Mouse (Mus musculus) megakaryocyte, adult 5-6 weeks (primary cell): ENCODE results near the gene Inf2. TPM values are rescaled to one million over a fixed set of nuclear protein-coding genes. Genes with fewer than 3 reads are reported as not detected.

Experiments
- ATAC-seq: 2 replicates; pipeline ENCODE4 v1.8.0; 2016; ENCODE audit warnings: mild to moderate bottlenecking, inconsistent platforms; ENCODE audit not compliant: poor library complexity, severe bottlenecking
- total RNA-seq, 2 experiments: library from RNA; stranded (forward) in 1 of 2; stranded (reverse) in 1 of 2; fragments of 153-499, 151-499 nt in 1 of 2; fragments of 221-1000, 200-1000 nt in 1 of 2; gene quantifications; 2 replicates each; pipeline versions ENCODE4 v1.2.3 to v1.2.4; 2015 to 2017

The Inf2 gene
- total RNA-seq, 2 experiments from 2014 or later = 9.9 to 28.0 TPM

- no peak for ATAC-seq
Observed at GRCm38 (mm10) chr12:112563011-112563410, 25.6 kb upstream of the Inf2 start.

- no peak for ATAC-seq
Observed at GRCm38 (mm10) chr12:112570160-112570559, 18.4 kb upstream of the Inf2 start.

DNA sequence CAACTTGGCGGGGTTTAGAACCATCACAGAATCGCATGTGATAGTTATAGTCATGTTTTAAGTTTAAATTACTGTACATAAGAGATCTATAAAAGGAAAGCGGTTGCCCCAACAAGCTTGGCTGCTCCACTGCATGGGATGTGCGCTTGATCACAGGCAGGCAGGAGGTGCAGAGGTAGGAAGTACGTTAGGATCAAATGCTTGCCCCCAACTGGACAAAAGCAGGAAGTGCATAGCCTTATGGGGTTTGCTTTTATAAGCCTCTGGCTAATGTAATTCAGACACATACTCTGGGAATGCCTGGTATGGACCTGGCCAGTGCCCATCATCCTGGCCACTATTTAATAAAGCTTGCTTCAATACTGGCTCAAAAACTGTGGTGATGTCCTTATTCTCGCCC, 17.5 kb upstream of the Inf2 start:
- ATAC-seq = no peak

- ATAC-seq = no peak
Observed at GRCm38 (mm10) chr12:112575274-112575986, 13.2 kb upstream of the Inf2 start.

GRCm38 (mm10) chr12:112576341-112576740, 12.2 kb upstream of the Inf2 start:
- no peak for ATAC-seq

- ATAC-seq = no peak
Observed at GRCm38 (mm10) chr12:112576749-112577148, 11.8 kb upstream of the Inf2 start.

GRCm38 (mm10) chr12:112578296-112579090, 10.1 kb upstream of the Inf2 start:
- ATAC-seq = peak; percentile 25; the same call in 1 of the 2 replicates

DNA sequence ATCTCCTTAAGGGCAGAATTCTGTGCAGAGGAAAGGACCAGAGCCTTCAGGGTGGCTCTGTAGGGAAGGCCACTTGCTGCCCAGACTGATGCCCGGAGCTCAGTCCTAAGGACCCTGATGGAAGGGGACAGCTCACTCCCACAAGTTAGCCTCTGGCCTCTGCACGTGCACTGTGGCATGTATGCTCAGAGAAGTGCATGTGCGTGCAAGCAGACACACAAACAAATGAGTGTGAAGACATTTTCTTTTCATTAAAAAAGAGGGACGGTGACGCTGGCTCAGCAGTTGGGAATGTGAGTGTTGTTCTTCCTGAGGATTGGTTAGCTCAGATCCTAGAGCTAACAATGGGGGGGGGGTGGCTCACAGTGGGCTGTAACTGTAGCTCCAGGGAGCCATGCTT, 9.2 kb upstream of the Inf2 start:
- ATAC-seq = no peak

- no peak for ATAC-seq
Observed at GRCm38 (mm10) chr12:112579926-112580325, 8.7 kb upstream of the Inf2 start.

- ATAC-seq = peak; percentile 82
Observed at GRCm38 (mm10) chr12:112581113-112581512, 7.5 kb upstream of the Inf2 start.

DNA sequence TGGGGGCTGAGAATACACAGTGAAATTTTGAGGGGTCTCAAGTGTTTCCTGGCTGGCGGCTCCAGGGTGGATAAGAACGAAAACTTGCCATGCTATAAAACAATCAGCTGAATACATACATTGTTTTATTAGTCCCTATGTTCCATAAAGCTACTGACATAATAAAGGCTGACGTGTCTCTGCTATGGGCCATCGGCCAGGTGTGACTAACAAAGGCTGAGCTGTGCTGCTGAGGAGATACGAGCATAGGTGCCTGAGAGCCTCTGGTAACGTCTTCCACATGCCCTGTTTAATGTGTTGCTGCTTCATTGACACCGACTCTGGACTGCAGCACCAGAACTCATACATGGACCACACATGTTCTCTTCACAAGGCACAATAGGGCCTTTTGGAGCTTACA, 3.6 kb upstream of the Inf2 start:
- no peak for ATAC-seq

DNA sequence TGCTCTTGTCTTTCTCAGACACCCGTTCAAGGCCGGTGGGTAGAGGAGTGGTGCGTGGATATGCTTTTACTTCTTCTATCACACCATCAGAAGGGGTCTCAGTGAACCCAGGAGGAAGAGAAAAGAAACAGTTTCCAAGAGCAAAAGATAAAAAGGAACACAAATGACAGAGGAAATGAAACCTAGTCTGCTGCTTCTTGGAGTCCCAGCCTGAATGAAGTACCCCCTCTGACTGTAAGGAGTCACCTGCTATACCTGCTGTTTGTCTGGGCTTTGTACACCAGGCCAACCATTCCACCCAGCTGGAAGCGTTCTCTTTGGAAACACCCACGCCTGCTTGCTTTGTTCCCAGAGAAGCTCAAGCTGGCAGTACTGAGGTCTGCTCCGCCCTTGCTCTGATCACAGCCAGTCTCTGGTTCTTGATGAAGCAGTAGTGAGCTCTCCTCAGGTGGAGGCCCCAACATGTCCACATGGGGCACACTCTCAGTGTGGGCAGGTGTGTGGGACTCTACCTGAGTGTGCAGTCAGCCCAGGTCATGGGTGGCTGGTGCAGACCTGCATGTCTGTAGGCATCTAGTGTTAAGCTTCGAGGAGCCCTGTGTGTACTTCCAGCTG, 2.6 kb upstream of the Inf2 start:
- 0 out of 2 replicates have a peak, but pooled peaks have one; percentile 5 for ATAC-seq

DNA sequence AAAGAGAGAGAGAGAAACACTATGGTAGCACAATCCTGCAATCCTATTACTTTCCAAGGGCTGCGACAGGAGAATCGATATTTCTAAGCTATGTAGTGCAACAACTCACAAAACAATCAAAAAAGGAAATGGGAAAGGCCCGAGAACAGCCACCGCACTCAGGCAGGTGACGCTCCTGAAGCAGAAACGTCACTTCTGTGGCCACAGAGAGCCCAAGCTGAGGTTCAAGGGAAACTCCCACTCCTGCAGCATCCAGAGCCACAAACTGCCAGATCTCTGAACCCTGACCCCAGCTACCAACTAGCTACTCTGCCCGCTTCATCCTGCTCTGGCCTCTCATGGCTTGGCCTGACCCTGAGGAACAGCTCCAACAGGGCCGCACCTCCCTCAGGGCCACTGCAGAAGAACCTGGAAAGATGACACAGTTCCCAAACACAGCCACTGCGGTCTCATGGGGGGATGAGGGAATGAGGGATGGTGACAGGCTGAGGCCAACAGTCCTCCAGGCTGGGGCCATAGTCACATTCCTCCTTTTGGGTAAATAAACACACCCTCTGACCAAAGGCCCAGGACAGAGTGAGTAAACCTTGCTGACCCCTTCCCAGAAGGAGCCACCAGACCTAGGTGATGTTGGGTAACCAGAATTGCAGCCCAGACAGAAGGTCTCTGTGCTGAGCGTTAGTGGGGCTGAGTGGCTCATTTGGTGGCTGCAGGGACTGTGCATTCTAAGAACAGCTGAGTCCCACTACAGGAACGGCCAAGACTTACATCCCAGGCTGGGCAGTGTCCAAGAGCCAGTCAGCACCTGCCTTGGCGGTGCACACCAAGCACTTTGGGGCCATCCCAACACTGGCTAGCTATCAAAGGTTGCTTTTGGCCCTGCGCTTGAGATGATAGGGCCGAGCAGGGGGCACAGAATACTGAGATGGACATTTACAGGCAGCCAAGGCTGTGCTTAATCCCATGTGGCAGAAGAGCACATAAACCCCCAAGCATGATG, 1.2 kb upstream of the Inf2 start:
- ATAC-seq = no peak

DNA sequence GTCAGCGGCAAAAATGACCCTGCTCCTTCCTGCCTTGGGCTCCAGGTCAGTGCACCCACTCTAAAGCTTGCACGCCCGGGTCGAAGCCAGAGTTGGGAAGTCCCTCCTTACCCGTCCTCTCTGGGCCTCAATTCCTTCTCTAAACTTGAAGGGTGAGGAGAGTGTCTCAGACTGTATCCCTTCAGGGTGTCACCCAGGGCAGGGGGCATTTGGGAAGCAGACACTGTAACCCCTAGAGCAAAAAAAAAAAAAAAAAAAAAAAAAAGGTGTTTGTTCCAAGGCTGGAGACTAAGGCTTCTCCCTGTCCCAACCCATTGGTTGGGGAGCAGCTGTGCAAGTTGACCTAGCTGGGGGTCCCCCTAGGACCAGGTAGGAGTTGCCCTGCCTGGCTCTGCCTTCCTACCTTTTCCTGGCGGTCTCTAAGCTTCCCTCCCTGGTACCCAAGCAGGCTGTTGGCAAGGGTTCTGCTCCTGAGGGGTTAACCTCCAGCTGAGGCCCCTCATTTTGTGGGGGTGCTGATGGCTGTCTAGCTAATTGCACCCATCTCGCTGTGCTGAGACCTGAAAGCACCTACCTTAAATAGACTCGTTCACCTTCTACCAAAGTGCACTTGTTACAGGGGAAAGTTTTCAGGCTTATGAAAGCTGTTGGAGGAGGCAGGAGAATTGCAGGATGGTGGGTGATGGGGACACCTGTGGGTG, 1.1 kb downstream of the Inf2 start:
- ATAC-seq = no peak

- no peak for ATAC-seq
Observed at GRCm38 (mm10) chr12:112590566-112591239, 2.1 kb downstream of the Inf2 start.

DNA sequence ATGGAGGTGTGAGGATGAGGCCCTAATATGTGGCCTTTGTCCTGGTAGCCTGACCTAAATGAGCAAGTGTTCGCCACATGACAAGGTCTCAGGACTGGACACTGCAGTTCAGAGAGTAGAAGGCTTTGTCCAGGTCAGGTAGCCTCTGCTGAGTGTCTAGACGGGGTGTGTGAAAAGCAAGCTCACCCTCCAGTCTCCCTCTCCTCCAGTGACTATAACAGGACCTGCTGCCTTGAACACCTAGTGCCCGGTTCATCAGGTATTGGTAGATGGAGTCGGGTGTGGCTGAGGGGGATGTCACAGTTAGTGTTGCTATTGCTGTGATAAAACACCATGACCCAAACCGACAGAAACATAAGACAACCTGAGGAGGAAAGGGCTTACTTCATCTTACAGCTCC, 2.7 kb downstream of the Inf2 start:
- ATAC-seq = no peak

GRCm38 (mm10) chr12:112591730-112592129, 3.1 kb downstream of the Inf2 start:
- ATAC-seq = no peak

DNA sequence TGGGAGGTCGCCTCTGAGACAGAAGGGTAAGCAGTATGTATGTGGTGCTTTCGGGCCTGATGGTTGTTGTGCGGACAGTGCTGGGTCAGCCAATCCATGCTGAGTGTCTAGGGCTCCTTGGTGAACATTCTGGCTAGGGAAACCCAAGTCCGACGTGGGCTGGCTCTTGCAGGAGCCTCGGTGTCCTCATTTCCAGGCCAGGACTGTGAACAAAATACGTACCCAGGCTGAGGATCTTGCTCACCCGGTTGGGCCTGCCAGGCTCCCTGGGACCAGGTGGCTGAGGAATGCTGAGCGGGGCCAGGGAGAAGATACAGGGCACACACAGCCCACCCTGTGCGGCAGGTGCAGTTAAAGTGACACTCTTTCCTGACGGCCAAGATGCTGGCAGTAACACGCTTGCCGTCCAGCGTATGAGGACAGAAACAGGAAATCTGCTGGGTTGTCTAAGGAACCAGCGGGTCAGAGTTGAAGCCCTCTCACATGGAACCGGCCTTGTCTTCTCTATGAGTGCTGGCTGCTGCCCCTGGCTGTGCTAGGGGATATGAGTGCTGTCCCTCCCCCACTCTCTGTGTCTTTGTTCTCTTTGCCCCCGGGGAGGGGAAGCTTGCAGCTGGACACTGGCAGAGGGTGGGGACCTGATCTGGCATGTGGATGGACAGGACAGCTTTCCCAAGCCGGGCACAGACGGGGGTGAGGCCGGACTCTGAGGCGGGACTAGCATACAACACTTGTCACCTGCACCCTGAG, 4.6 kb downstream of the Inf2 start:
- no peak for ATAC-seq
